Mouse (Mus musculus) granulocyte monocyte progenitor cell, adult 5-6 weeks (primary cell): ENCODE measurements around the gene Hps4. TPM values are rescaled to one million over a fixed set of nuclear protein-coding genes. Genes with fewer than 3 reads are reported as not detected.
"Not testable (repeated sequence)": the region's sequence is repeated elsewhere in the genome, so short reads cannot be mapped to it uniquely, and the experiment has no call there.

Source experiments
- ATAC-seq: replicated peaks from 2 replicates; pipeline ENCODE4 v1.8.0; 2016; ENCODE audit warnings: mild to moderate bottlenecking, moderate TSS enrichment, inconsistent platforms; ENCODE audit not compliant: poor library complexity, severe bottlenecking
- total RNA-seq, 2 experiments: library from RNA; stranded (forward) in 1 of 2; stranded (reverse) in 1 of 2; fragments of 200-712, 200-1000 nt in 1 of 2; fragments of >200 nt in 1 of 2; fragmentation: Nextera tagmentation in 1 of 2; gene quantifications; 2 replicates each; pipeline ENCODE4 v1.2.3; 2014 to 2017

Hps4 gene
- total RNA-seq, 2 experiments from 2014 or later: 10.5 to 16.4 TPM

DNA sequence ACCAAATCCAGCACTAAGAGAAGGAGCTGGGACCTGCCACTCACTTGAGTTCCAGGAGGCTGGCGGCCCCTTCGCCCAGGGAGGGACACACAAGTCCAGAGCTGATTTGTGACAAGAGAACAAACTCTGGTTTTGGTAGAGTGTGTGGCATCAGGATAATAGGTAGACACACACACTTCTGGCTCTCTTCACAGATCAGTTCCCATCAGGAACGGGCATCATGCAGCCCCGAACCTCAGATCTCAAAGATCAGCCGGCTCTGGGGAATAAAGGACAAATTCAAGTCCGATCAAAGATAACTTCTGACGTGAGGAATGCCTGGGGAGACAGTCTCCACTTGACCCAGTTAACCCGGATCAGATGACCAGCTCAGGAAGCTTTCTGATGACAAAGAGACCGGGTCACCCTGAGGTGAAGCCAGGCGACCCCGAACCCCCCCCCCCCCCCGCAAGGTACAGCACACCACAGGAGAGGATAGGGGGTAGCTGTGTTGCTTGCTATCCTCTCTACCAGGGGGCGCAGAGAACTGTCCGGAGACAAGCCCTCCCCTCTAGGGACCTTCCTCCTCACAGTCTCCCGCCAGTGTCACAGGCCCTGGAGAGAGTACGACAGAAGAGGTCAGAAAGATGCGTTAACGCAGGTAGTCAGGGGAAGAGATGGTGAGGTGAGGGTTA, 51.0 kb downstream of the Hps4 start:
- ATAC-seq: no peak

DNA sequence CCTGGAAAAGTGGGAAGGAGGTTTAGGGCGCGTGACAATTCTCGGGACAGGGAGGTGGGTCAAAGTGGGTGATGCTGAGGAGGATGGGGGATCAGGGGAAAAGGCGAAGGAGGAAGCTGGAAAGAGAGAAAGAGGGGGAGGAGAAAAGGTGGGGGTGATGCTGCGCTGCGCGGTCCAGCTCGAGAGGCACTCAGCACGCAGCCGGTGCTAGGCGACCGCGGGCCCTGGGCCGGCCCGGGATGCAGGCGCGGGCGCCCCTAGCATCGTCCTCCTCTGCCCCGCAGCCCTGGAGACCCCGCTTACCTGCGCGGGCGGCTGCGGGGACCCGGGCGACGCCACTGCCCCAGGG, 51.5 kb downstream of the Hps4 start:
- ATAC-seq: no peak

DNA sequence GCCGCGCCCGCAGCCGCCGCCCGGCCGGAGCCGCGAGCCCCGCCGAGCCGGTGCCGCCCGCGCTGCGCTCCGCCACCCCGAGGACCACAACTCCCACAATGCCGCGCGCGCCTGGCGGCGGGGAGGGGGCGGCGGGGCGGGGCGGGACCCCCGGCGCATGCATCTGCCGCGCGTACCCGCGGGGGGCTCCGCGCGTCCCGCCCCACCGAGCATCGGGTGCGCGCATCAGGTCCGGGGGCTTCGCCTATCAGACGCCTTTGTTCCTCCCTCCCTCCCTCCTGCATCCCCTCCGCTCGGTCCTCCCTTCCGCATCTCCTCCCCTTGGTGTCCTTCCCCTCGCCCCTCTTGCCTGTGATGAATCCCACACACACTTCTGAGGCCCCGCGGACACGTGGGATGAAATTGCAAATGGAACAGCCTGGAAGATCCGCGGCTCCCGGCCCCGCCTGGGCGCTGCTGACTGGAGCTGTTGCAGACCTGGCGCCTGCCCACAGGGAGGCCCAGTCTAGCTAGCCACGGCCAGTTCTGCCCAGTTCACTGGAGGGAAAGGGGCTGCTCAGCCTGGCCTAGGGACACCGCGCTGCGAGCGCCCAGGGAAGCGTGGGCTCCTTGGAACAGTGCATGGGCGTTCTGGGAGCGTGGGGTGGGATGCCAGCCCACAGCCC, 52.0 kb downstream of the Hps4 start, which contains the start of gene Asphd2:
Gene Asphd2 (minus strand): TSS at position 88 of the 665 bp plus-strand sequence.
- ATAC-seq: peak; percentile 40

DNA sequence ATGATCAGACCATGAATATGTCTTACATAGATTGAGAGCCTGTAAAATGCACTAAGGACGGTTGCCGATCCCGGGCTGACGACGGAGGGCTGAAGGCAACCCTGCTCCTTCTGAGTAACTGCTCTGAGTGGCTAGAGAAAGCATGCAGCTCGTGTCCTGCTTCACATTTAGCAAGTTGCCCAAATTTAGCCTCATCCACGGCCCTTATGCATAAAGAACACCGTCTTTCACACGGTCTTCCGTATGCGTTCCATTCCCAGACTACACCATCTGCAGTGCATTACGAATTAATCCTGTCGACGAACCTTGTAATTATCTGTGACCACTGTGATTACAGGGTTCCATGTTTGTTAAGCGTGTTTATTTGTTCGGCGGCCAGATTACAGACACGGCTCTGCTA, 53.2 kb downstream of the Hps4 start:
- no peak for ATAC-seq

DNA sequence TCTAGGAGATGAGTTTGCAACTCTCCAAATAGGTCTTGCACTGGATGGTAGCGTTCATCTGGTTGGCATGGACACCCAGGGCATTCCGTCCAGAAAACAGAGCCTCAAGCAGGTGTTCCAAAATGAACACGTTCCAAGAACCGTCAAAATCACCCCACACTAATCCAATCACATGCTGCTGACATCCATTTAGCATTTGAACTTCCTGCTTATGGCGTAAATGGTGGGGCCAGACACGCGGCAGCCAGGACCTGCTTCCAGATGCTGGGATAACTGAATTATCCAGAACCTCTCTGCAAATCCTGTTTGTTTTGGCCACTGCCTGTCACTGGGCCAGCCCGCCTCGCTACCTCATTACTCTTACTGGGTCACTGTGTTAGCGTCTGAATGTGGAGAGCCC, 56.4 kb downstream of the Hps4 start:
- ATAC-seq: no peak

DNA sequence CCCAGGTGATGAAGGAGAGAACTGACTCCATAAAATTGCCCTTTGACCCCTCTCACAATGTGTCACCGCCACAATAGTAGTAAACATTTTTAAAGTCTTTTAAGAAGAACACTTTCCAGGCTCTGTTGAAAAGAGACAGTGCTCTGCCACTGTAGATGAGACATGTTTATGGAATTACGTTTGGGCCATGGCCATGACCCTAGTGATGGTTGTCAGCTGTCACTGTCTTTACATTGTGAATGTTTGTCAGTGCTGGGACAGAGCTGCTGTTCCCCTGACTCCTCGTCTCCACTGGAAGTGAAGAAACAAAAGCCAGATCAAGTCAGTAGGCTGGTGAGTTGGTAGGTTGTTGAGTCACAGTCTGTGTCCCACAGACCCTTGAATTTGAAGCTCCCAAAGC, 59.6 kb downstream of the Hps4 start:
- ATAC-seq: no peak

DNA sequence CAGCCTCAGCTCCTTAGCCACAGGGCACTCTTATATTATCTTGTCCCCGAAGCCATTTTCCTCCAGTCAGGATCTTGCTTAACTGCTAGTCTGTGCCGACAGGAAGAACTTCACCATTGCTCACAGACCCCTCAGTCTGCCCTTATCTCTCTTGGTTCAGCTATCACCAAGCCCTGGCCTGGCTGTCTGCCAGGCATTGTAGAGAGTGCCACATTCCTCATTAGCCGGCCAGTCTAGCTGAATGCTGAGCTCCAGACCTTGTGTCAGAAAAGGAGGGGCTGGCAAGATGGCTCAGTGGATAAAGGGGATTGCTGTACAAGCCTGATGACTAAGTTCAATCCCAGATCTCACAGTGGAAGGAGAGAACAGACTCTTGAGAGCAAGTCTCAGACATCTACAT, 63.1 kb downstream of the Hps4 start:
- no peak for ATAC-seq

DNA sequence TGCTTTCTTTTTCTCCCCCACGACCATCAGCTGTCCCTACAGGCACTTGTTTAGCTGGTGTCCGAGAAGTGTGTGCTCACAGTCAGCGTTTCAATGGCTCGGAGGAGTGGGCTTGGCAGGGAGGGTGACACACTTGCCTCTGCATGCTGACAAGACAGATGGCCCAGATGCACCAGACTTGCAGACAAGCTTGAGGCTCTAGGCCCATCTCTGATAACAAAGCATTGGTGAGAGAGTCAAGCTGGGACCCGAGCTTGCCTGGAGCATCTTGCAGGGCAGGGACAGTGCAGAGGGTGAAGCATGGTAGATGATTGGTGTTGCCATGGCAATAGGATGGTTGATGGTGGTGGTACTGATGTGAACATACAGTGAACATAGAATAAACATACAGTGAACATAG, 66.4 kb downstream of the Hps4 start:
- ATAC-seq: no peak

DNA sequence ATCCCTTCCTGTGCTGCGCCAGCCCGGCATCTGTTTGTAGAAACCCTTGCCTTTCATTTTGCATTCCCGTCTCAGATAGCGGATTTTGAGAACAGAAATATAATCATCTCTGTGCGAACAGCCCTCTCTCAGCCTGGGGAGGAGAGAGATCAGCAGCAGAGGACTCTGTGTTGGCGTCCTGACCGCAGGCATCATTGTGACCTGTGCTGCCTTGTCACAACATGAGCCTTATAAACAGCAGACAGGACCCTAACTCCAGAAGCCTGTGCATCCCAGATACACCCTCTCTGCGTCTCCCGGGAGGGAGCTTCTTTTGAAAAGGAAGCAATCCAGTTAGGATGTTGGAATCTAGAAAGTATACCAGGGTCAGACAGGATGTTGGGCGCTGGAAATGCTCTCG, 68.2 kb downstream of the Hps4 start:
- ATAC-seq: no peak

DNA sequence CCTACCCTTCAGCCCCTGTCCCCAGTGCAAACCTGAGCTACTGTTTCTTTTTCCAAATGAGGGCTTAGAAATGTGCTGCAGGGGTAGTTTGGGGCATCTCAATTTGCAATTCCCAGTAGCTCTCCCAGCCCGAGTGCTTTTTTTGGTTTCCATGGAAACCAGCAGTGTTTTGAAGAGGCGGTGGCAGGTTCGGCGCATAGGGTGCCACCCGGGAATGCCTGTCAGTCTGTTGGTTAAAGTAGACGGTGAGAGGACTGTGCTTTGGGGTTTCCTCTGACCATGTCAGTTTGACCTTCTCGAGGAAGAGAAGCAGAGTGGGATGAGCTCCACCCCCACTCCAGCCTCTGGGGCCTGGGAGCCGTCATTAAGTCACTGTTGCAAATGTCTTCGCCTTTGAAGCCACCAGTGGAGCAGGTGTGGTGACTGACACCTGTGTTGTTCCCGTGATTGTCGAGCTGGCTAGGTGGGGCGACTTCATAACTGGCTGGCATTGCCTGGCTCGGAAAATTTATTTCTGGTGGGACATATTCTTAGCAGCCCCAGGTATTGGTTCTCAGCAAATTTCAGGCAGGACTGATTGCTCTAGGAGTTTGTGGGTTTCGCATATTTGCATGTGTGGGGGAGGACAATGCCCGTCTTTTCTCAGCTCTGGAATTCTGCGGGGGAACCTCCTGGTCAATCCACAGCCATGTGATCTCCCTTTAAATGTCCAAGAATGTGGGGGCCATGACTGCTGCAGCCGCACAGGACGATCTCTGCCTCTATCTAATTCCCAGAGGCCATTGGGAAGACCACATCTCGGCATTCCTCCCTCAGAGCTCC, 68.8 kb downstream of the Hps4 start:
- no peak for ATAC-seq

DNA sequence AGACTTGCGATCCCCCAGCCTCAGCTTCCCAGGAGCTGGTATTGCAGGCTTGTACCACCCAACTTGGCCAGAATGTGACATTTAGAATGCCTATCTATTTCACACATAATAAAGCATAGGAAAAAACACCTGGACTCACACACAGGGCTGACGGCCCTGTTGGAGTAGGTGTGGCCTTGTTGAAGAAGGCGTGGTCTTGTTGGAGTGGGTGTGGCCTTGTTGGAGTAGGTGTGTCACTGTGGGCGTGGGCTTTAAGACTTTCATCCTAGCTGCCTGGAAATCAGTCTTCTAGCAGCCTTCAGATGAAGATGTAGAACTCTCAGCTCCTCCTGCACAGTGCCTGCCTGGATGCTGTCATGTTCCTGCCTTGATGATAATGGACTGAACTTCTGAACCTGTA, 69.9 kb downstream of the Hps4 start:
- not testable (repeated sequence) for ATAC-seq

DNA sequence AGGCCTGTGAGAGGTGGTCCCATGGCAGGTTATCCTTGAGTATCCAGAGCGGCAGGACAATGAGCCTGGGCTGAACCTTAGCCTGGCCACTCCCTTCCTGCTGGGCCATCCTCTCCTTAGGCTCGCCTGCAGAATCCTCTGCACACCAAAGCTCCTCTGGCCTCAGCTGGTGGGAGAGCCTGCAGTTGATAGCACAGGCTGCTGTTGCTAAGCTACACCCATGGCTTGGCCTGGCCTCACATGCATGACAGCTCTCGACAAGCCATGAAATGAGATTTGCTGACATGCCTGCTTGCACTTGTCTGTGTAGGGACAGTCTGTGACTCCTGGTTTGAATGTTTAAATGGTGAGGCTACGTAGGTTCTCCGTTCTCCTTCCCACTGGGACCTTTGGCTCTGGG, 73.8 kb downstream of the Hps4 start:
- no peak for ATAC-seq

DNA sequence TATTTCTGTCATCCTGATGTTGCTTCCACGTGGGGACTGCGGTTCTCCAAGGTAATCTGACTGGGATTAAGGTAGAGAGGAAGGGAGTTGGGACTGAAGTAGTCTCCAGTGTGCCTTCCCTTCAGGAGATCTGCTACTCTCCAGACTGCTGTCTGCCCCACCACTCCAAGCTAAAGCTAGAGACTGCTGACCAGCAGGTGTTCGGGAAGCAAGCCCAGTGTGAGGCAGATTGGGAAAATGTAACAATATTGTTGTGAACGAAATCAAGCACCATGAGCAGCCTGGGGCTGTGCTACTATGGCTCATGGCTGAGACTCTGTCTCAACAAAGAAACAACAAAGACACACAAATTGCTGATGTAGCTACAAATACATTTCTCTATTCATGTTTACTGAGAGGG, 75.1 kb downstream of the Hps4 start:
- ATAC-seq: no peak

DNA sequence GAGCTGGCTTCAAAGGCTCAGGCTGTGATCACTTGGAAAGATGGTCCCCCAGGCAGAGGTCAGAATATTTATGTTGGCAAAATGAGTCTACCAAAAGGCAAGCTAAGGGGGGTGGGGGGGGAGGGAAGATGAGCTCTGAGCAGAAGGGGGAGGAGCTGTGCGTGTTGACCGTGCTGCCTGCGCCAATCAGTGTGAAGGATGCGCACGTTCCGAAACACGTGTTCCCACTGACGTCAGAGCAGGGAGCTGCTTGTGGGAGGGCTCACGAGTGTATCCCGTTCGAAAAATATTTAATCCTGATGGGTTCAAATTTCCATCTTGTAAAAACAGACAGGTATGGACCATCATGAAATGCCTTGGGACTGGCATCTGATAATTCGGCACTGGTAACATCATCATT, 76.7 kb downstream of the Hps4 start:
- ATAC-seq: no peak

DNA sequence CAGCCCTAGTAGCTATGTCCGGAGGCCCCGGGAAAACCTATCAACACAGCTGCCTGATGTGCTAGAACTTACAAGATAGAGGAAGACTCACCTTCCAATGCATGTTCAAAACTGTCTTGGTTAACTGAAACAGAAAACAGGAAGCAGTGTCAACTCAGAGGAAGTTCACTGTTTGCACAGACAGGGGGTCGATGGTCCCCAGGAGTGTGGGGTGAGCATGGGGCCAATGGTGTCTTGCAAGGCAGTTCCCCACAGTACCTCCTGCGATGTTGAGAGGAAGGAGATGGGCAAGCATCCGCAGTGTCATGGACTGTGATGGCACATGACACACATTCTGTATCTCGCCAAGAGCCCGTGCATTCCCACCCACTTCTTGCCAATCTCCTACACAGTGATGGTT, 83.8 kb downstream of the Hps4 start:
- ATAC-seq: peak; percentile 65

DNA sequence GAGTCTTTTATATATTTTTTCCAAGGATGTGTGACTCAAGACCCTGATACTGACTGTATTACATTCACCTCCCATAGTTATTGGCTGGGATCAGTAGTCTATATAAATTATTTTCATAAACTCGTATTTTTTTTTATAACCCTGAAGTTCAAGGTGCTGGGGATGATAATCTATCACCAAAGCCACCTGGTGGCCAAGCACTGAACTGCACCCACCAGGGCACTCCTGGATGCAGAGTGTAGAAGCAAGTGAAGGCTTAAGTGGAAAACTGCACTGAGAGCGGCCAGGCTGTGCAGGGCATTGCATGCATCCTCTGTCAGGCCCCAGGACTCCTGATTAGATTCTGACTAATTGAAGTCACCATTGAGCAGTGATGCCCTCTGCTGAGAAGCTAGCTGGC, 84.4 kb downstream of the Hps4 start:
- peak; percentile 38; the same call in 1 of the 2 replicates for ATAC-seq

Other genes with a start within 250 kb of the Hps4 start
- gene Cryba4, start 90.6 kb upstream of the Hps4 start, total RNA-seq (2014; fragmentation: Nextera tagmentation): not detected in 2 replicates
- 0.30 TPM in 1 of 2 replicates, not detected in the other for gene Cryba4, start 90.6 kb upstream of the Hps4 start, total RNA-seq (2017)
- not detected in 2 replicates for gene Crybb1, start 87.3 kb upstream of the Hps4 start, total RNA-seq (2014; fragmentation: Nextera tagmentation)
- gene Crybb1, start 87.3 kb upstream of the Hps4 start, total RNA-seq (2017): not detected in 2 replicates
- 28.7 and 43.9 TPM in 2 replicates for gene Tpst2, start 66.4 kb upstream of the Hps4 start, total RNA-seq (2014; fragmentation: Nextera tagmentation)
- 25.3 and 36.5 TPM in 2 replicates for gene Tpst2, start 66.4 kb upstream of the Hps4 start, total RNA-seq (2017)
- 20.1 and 32.4 TPM in 2 replicates for gene Tfip11, start 16.7 kb upstream of the Hps4 start, total RNA-seq (2014; fragmentation: Nextera tagmentation)
- gene Tfip11, start 16.7 kb upstream of the Hps4 start, total RNA-seq (2017): 13.6 and 16.6 TPM in 2 replicates
- gene Srrd, start within 50 bp of the Hps4 start, total RNA-seq (2014; fragmentation: Nextera tagmentation): 40.5 and 47.7 TPM in 2 replicates
- gene Srrd, start within 50 bp of the Hps4 start, total RNA-seq (2017): 15.6 and 17.6 TPM in 2 replicates
- not detected in 2 replicates for gene Gm6583, start 12.9 kb downstream of the Hps4 start, total RNA-seq (2014; fragmentation: Nextera tagmentation)
- gene Gm6583, start 12.9 kb downstream of the Hps4 start, total RNA-seq (2017): not detected in 2 replicates
- gene Asphd2, start 51.8 kb downstream of the Hps4 start, total RNA-seq (2014; fragmentation: Nextera tagmentation): not detected in 2 replicates
- not detected in 2 replicates for gene Asphd2, start 51.8 kb downstream of the Hps4 start, total RNA-seq (2017)
- not detected in 2 replicates for gene Gm6588, start 106.3 kb downstream of the Hps4 start, total RNA-seq (2014; fragmentation: Nextera tagmentation)
- gene Gm6588, start 106.3 kb downstream of the Hps4 start, total RNA-seq (2017): not detected in 2 replicates
- gene Sez6l, start 234.1 kb downstream of the Hps4 start, total RNA-seq (2014; fragmentation: Nextera tagmentation): not detected in 2 replicates
- gene Sez6l, start 234.1 kb downstream of the Hps4 start, total RNA-seq (2017): not detected in 2 replicates